Mouse (Mus musculus) lung, postnatal 36 days (tissue): ENCODE results near the gene Snx30.

Experiments used
- DNase-seq: peaks from one replicate; pipeline ENCODE4 v3.0.0; 2022; ENCODE audit warnings: mixed read lengths

Snx30 gene

GRCm38 (mm10) chr4:59876570-59876969 lies 70.9 kb downstream of the Snx30 start:
- DNase-seq: no peak

- DNase-seq: no peak
Measured at GRCm38 (mm10) chr4:59877025-59877424, 71.4 kb downstream of the Snx30 start.

- no peak for DNase-seq
Measured at GRCm38 (mm10) chr4:59878595-59878994, 73.0 kb downstream of the Snx30 start.

GRCm38 (mm10) chr4:59879444-59879843 lies 73.8 kb downstream of the Snx30 start:
- peak; percentile 83 for DNase-seq

- DNase-seq: no peak
Measured at GRCm38 (mm10) chr4:59880725-59881124, 75.1 kb downstream of the Snx30 start.

GRCm38 (mm10) chr4:59881210-59881609 lies 75.6 kb downstream of the Snx30 start:
- DNase-seq: no peak

GRCm38 (mm10) chr4:59884136-59884696 lies 78.6 kb downstream of the Snx30 start:
- no peak for DNase-seq

GRCm38 (mm10) chr4:59886281-59886680 lies 80.6 kb downstream of the Snx30 start:
- DNase-seq: no peak

GRCm38 (mm10) chr4:59887011-59887410 lies 81.4 kb downstream of the Snx30 start:
- DNase-seq: no peak

GRCm38 (mm10) chr4:59888014-59888413 lies 82.4 kb downstream of the Snx30 start:
- DNase-seq: no peak

GRCm38 (mm10) chr4:59890086-59890600 lies 84.5 kb downstream of the Snx30 start:
- DNase-seq: no peak

- no peak for DNase-seq
Measured at GRCm38 (mm10) chr4:59891723-59892416, 86.2 kb downstream of the Snx30 start.

GRCm38 (mm10) chr4:59892731-59893130 lies 87.1 kb downstream of the Snx30 start:
- no peak for DNase-seq

GRCm38 (mm10) chr4:59894415-59894814 lies 88.8 kb downstream of the Snx30 start:
- no peak for DNase-seq

- DNase-seq: no peak
Measured at GRCm38 (mm10) chr4:59894977-59895575, 89.4 kb downstream of the Snx30 start.

GRCm38 (mm10) chr4:59896000-59896399 lies 90.4 kb downstream of the Snx30 start:
- no peak for DNase-seq

- no peak for DNase-seq
Measured at GRCm38 (mm10) chr4:59897814-59898520, 92.3 kb downstream of the Snx30 start.

- DNase-seq: no peak
Measured at GRCm38 (mm10) chr4:59898521-59898919, 92.9 kb downstream of the Snx30 start.

- DNase-seq: no peak
Measured at GRCm38 (mm10) chr4:59901810-59902209, 96.2 kb downstream of the Snx30 start.

- DNase-seq: peak; percentile 38
Measured at GRCm38 (mm10) chr4:59902547-59902946, 96.9 kb downstream of the Snx30 start.

- DNase-seq: no peak
Measured at GRCm38 (mm10) chr4:59907092-59907491, 101.5 kb downstream of the Snx30 start.

- peak; percentile 5 for DNase-seq
Measured at GRCm38 (mm10) chr4:59907657-59908230, 102.1 kb downstream of the Snx30 start.

GRCm38 (mm10) chr4:59908785-59909184 lies 103.1 kb downstream of the Snx30 start:
- DNase-seq: no peak
